Mouse (Mus musculus) heart, embryonic 13.5 days (tissue): ENCODE results near the gene Vmn2r115. TPM values are rescaled to one million over a fixed set of nuclear protein-coding genes. Genes with fewer than 3 reads are reported as not detected.
"Not testable (repeated sequence)": the region's sequence is repeated elsewhere in the genome, so short reads cannot be mapped to it uniquely, and the experiment has no call there.

ENCODE experiments used
- ATAC-seq: fragments of 200-750 bp; cut with Nextera tagmentation; 2 replicates; pipeline ENCODE4 v1.8.0; 2017; ENCODE audit warnings: moderate TSS enrichment; ENCODE audit not compliant: insufficient number of reproducible peaks, low FRiP score, low TSS enrichment; ENCODE audit errors: extremely low read depth
- H3K27ac ChIP-seq: fragments of 300-500 bp; sonication (generic); replicated peaks from 2 replicates; pipeline ENCODE4 v1.5.1; 2015; ENCODE audit warnings: moderate library complexity, mild to moderate bottlenecking, inconsistent platforms
- H3K27me3 ChIP-seq: fragments of 300-500 bp; sonication (generic); replicated peaks from 2 replicates; pipeline ENCODE4 v1.6.1; 2015; ENCODE audit warnings: mild to moderate bottlenecking, inconsistent platforms
- H3K36me3 ChIP-seq: fragments of 300-500 bp; sonication (generic); 2 replicates; pipeline ENCODE4 v1.6.1; 2015; ENCODE audit warnings: mild to moderate bottlenecking, inconsistent platforms
- H3K4me1 ChIP-seq: fragments of 300-500 bp; sonication (generic); 2 replicates; pipeline ENCODE4 v1.6.1; 2015; ENCODE audit warnings: inconsistent platforms
- H3K4me2 ChIP-seq: fragments of 300-500 bp; sonication (generic); 2 replicates; pipeline ENCODE4 v1.6.1; 2015; ENCODE audit warnings: inconsistent platforms, mild to moderate bottlenecking, moderate library complexity
- H3K4me3 ChIP-seq: fragments of 300-500 bp; sonication (generic); 2 replicates; pipeline ENCODE4 v1.5.1; 2015; ENCODE audit warnings: moderate library complexity, mild to moderate bottlenecking, inconsistent platforms
- H3K9ac ChIP-seq: fragments of 300-500 bp; sonication (generic); 2 replicates; pipeline ENCODE4 v1.6.1; 2015; ENCODE audit warnings: inconsistent platforms, mild to moderate bottlenecking, moderate library complexity
- H3K9me3 ChIP-seq: fragments of 300-500 bp; sonication (generic); 2 replicates; pipeline ENCODE4 v1.6.1; 2016; ENCODE audit warnings: inconsistent platforms
- WGBS: fragments of 180-500 bp; shearing (Covaris S2); methylation state at CpG from one replicate; pipeline ENCODE4 v1.1.7; 2015; ENCODE audit warnings: mixed read lengths; 5-methylcytosine and 5-hydroxymethylcytosine counted together
- polyA plus RNA-seq: library from polyadenylated mRNA; unstranded; fragments of >200 nt; fragmentation: Nextera tagmentation; extraction: Ambion mirVana; gene quantifications from 2 replicates; pipeline ENCODE4 v1.2.1, GENCODE M21; 2015

The Vmn2r115 gene
- polyA plus RNA-seq, result not detected in 2 replicates

GRCm38 (mm10) chr17:23343441-23343840, at the start of gene Vmn2r115:
Vmn2r115 (plus strand) TSS chr17:23343741.
- not testable (repeated sequence) for ATAC-seq, H3K9ac ChIP-seq, H3K9me3 ChIP-seq, H3K4me1 ChIP-seq, H3K27ac ChIP-seq, H3K4me2 ChIP-seq, H3K36me3 ChIP-seq, H3K4me3 ChIP-seq, H3K27me3 ChIP-seq
- WGBS, result 36% methylated on average over 2 of the region's 2 CpGs

GRCm38 (mm10) chr17:23312437-23312836, 31.1 kb upstream of the Vmn2r115 start, which contains the start of gene Vmn2r114:
Vmn2r114 (minus strand) TSS chr17:23312537.
- WGBS, result 54% methylated on average over 2 of the region's 2 CpGs
- H3K27ac ChIP-seq, H3K36me3 ChIP-seq, H3K9ac ChIP-seq, H3K27me3 ChIP-seq, H3K4me1 ChIP-seq, ATAC-seq, H3K4me2 ChIP-seq, H3K4me3 ChIP-seq: not testable (repeated sequence)
- H3K9me3 ChIP-seq, result peaks cover 13% of the 10 kb centered on the region

DNA sequence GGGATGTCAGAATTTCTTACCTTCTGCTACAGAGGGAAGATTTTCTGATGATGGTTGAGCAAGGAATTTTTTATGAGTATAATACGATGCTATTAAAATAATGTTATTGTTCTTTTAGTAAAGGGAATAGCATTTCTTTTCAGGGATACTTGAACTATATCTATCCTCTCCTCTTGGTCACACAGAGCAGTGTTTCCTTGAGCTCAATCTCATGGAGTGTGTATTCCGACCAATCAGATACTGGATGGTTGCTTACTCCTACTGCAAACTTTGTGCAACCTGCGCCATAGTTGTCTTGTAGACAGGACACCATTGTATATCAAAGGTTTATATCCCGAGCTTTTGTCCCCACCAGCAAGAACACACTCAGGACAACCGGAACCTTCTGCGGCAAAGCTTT, 12.9 kb upstream of the Vmn2r115 start:
- 0 out of 2 replicates have a peak, but pooled peaks have one; percentile 46 for ATAC-seq
- WGBS, result 66% methylated on average over 6 of the region's 6 CpGs

DNA sequence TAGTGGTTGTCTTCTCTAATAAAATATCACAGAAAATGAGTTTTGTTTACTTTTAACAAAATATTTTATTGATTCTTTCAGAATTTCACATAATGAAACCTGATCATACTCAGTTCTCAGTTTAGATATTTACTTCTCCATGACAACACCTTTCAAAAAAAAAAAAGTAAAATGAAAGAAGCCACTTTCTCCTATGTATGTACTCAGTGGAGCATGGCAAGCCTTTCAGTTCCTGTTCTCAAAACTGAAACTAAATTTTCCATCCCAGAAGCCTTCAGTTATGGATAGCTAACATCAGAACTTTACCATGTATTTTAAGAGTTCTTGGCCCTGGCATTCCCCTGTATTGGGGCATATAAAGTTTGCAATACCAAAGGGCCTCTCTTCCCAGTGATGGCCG, 8.1 kb downstream of the Vmn2r115 start:
- Histone ChIP-seq H3K9me3 (no peaks in the 10 kb centered on the region), H3K27ac (no peak overlapping the region), H3K4me1 (no peaks in the 10 kb centered on the region), H3K27me3 (no peaks in the 10 kb centered on the region), H3K9ac (no peak overlapping the region), H3K4me3 (no peak overlapping the region), H3K36me3 (no peaks in the 10 kb centered on the region), H3K4me2 (no peak overlapping the region)
- 47% methylated on average over 1 of the region's 1 CpGs for WGBS
- ATAC-seq, result no peak

More for the DNA sequence above, 12.9 kb upstream of the Vmn2r115 start:
- no peaks in the 10 kb centered on the region for H3K27me3 ChIP-seq
- H3K4me1 ChIP-seq, result no peaks in the 10 kb centered on the region
- no peaks in the 10 kb centered on the region for H3K36me3 ChIP-seq
- H3K4me2 ChIP-seq, result no peak overlapping the region
- no peak overlapping the region for H3K4me3 ChIP-seq
- peaks cover 33% of the 10 kb centered on the region for H3K9me3 ChIP-seq
- H3K9ac ChIP-seq, result no peak overlapping the region
- H3K27ac ChIP-seq, result no peak overlapping the region

DNA sequence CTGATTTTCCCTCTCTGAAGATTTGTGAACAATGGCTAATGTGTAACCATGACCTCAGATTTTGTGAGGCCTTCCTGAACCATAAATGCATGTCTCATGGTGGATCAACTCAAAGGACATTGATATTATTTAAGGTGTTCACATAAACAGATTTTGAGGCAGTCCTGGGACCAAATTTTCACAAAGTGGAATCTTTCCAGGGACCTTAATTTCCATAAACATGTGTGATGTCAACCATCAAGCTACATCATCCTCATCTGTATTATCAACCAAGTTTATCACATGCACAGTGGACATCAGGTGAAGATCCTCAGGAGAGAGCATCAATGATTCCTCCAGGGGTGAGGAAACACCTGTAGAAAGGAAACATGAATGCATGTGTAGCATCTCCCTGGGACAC, 40.8 kb downstream of the Vmn2r115 start, which contains the start of gene Vmn2r116:
Gene Vmn2r116 (plus strand): TSS at position 301 of the 400 bp plus-strand sequence.
- not testable (repeated sequence) for H3K9ac ChIP-seq, H3K27ac ChIP-seq, H3K36me3 ChIP-seq, H3K4me3 ChIP-seq, ATAC-seq, H3K27me3 ChIP-seq, H3K4me2 ChIP-seq, H3K4me1 ChIP-seq, H3K9me3 ChIP-seq

Other genes with a start within 250 kb of the Vmn2r115 start
- 7.6 TPM in 2 replicates for gene Zfp40, start 150.5 kb upstream of the Vmn2r115 start, polyA plus RNA-seq
- gene Vmn2r114, start 31.2 kb upstream of the Vmn2r115 start, polyA plus RNA-seq, result not detected in 2 replicates
- not detected in 2 replicates for gene Vmn2r116, start 40.9 kb downstream of the Vmn2r115 start, polyA plus RNA-seq
- gene Vmn2r117, start 136.0 kb downstream of the Vmn2r115 start, polyA plus RNA-seq, result not detected in 2 replicates
- 12.7 and 13.3 TPM in 2 replicates for gene Zfp213, start 220.5 kb downstream of the Vmn2r115 start, polyA plus RNA-seq